Mouse (Mus musculus) lung, embryonic 15.5 days (tissue): ENCODE results near the gene St3gal6. TPM values are rescaled to one million over a fixed set of nuclear protein-coding genes. Genes with fewer than 3 reads are reported as not detected.
A peak's percentile ranks its signal among the peaks of the same experiment; 100 is the strongest.

Experiments
- ATAC-seq: fragments of 200-750 bp; cut with Nextera tagmentation; 2 replicates; pipeline ENCODE4 v1.8.0; 2017; ENCODE audit warnings: moderate number of reproducible peaks, borderline replicate concordance; ENCODE audit not compliant: low FRiP score, low TSS enrichment; ENCODE audit errors: extremely low read depth
- H3K27ac ChIP-seq: fragments of 300-500 bp; sonication (generic); 2 replicates; pipeline ENCODE4 v1.5.1; 2015; ENCODE audit warnings: moderate library complexity, mild to moderate bottlenecking, inconsistent platforms
- H3K27me3 ChIP-seq: fragments of 300-500 bp; sonication (generic); 2 replicates; pipeline ENCODE4 v1.6.1; 2015; ENCODE audit warnings: inconsistent platforms
- H3K36me3 ChIP-seq: fragments of 300-500 bp; sonication (generic); 2 replicates; pipeline ENCODE4 v1.6.1; 2015; ENCODE audit warnings: inconsistent platforms
- H3K4me1 ChIP-seq: fragments of 300-500 bp; sonication (generic); 2 replicates; pipeline ENCODE4 v1.6.1; 2015; ENCODE audit warnings: inconsistent platforms
- H3K4me2 ChIP-seq: fragments of 300-500 bp; sonication (generic); 2 replicates; pipeline ENCODE4 v1.6.1; 2015; ENCODE audit warnings: inconsistent platforms, mild to moderate bottlenecking, moderate library complexity
- H3K4me3 ChIP-seq: fragments of 300-500 bp; sonication (generic); 2 replicates; pipeline ENCODE4 v1.5.1; 2015; ENCODE audit warnings: mild to moderate bottlenecking, inconsistent platforms
- H3K9ac ChIP-seq: fragments of 300-500 bp; sonication (generic); 2 replicates; pipeline ENCODE4 v1.6.1; 2015; ENCODE audit warnings: inconsistent platforms
- H3K9me3 ChIP-seq: fragments of 300-500 bp; sonication (generic); 2 replicates; pipeline ENCODE4 v1.6.1; 2016; ENCODE audit warnings: inconsistent platforms
- WGBS: fragments of 180-500 bp; shearing (Covaris S2); methylation state at CpG from one replicate; pipeline ENCODE4 v1.1.7; 2015; 5-methylcytosine and 5-hydroxymethylcytosine counted together
- polyA plus RNA-seq: library from polyadenylated mRNA; unstranded; fragments of >200 nt; fragmentation: Nextera tagmentation; extraction: Ambion mirVana; gene quantifications from 2 replicates; pipeline ENCODE4 v1.2.1, GENCODE M21; 2015

St3gal6 gene
- 27.3 and 29.7 TPM in 2 replicates for polyA plus RNA-seq

DNA sequence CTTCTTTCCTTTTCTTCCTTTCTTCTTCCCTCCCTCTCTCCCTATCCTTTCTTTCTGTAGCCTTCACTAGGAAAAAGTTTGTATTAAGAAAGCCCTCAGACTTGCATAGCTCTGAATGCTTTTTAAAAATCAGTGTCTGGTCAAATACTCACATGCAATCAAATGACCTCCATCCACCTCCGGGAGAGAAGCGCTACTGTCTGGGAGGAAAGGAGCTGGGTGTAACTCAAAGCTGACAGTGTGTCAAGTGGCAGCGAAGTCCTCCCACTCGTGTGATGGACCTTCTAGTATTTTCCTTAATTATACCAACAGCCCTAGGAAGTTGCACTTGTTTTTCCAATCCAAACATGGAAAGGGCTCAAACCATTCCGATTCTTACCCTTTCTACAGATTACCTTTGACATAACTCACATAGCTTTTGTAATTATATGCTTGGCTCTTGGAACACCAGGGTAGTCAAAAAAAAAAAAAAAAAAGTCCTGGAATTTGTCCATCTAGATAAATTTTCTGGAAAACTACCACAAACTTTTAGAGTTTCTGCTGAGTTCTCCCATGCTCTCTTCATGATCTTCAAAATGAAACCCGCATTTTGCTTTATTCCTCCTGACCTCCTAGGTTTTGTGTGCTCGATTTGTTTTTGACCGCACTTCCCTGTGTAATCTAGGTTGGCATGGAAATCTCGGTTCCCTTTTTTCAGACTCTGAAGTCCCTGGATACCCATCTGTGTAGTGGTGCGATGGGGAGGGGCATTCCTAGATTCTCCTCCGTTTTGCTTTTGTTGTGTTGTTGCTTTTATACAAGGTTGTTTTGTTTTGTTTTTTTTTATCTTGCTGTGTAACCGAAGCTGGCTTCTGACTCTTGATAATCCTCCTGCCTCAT is at the start of gene St3gal6:
Gene St3gal6, minus strand, starts transcription at position 272 of the 879 bp plus-strand sequence.
- WGBS = 79% methylated on average over 12 of the region's 12 CpGs
- H3K27me3 ChIP-seq = no peaks in the 10 kb centered on the region
- H3K4me3 ChIP-seq = peak within 1 kb of the TSS; percentile 73
- ATAC-seq = no peak
- no peaks in the 10 kb centered on the region for H3K4me1 ChIP-seq
- no peaks in the 10 kb centered on the region for H3K9me3 ChIP-seq
- H3K9ac ChIP-seq = peak within 1 kb of the TSS; percentile 76
- H3K4me2 ChIP-seq = peak within 1 kb of the TSS; percentile 93
- H3K27ac ChIP-seq = peak within 1 kb of the TSS; percentile 81
- no peaks in the 10 kb centered on the region for H3K36me3 ChIP-seq

DNA sequence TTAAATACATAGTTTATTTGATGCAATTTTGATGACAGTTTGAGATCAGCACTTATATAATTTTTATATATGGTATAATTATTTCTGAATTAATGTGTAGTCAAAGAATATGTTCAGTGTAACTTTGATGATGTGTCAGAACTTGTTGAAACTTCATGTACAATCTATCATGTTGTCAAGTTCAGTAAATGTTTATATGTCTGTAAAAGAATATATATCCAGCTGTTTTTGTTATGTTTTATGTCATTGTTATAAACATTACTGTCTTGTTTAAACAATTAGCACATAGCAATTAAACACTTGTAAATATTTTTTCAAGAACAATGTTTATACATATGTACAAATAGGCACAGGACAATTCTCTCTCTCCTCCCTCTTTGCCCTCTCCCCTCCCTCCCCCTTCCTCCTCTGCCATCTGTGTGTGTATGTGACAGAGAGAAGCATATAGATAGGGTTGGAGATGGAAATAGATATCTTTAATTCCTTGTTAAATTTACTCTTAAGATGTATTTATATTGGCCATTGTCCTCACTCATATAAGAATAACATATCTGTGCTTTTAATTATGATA is 46.7 kb upstream of the St3gal6 start:
- peak; percentile 72; the same call in 1 of the 2 replicates for ATAC-seq
- no peak overlapping the region for H3K4me2 ChIP-seq
- no peaks in the 10 kb centered on the region for H3K36me3 ChIP-seq
- H3K9ac ChIP-seq = no peak overlapping the region
- H3K27me3 ChIP-seq = no peaks in the 10 kb centered on the region
- no peak overlapping the region for H3K4me3 ChIP-seq
- H3K9me3 ChIP-seq = no peaks in the 10 kb centered on the region
- H3K4me1 ChIP-seq = no peaks in the 10 kb centered on the region
- no peak overlapping the region for H3K27ac ChIP-seq

DNA sequence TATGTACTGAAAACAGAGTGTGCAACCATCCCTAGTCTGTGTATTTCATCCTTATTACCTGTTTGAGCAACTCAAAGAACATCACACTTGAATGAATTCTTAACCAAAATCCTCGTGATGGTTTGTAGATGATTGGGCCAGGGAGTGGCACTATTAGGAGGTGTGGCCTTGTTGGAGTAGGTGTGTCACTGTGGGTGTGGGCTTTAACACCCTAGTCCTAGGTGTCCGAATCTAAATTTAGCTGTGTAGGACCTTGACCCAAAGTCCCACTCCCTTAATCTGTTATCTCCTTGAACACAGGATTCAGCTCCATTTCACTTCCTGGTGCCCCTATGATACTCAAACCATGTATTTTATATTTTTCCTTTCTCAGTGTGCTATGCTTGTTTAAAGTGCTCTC is 37.2 kb upstream of the St3gal6 start:
- H3K4me1 ChIP-seq = no peaks in the 10 kb centered on the region
- no peaks in the 10 kb centered on the region for H3K9me3 ChIP-seq
- WGBS = 68% methylated on average over 2 of the region's 2 CpGs
- H3K4me3 ChIP-seq = no peak overlapping the region
- no peaks in the 10 kb centered on the region for H3K36me3 ChIP-seq
- ATAC-seq = no peak
- H3K27ac ChIP-seq = no peak overlapping the region
- no peak overlapping the region for H3K4me2 ChIP-seq
- no peaks in the 10 kb centered on the region for H3K27me3 ChIP-seq
- H3K9ac ChIP-seq = no peak overlapping the region

DNA sequence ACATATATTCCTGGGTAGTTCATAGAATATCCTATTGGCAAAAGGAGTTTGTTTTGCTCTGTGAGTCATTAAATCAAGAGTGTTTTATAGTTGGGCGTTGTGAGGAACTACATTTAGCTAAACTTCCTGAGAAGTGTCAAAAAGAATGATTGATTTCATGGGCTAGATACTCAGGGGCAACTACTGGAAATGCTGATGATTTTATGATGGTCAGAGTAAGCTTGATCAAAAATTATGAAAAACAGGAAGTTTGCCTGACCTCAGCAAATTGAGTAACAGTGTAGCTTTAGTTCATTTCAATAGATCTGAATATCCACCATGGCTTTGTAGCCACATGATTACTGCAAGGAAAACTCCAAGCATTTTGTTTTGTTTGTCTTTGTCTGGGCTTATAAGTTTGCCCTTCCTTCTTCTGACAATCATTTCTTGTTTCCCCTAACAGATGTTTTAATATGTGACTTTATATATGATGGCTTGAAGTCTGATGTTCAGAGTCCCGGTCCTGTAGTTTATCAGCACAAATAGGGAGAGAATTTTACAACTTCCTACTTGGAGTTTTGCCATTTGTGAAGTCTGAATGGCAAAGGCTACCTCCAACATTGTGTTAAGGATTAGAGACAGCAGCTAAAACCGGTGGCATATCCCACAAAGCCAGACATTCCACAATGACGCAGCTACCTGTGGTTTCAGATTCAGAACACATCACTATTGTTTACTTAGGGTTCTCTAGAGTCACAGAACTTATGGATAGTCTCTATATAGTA is 32.2 kb upstream of the St3gal6 start:
- Histone ChIP-seq H3K4me3 (no peak overlapping the region), H3K27me3 (no peaks in the 10 kb centered on the region), H3K4me1 (no peaks in the 10 kb centered on the region), H3K27ac (no peak overlapping the region), H3K9me3 (no peaks in the 10 kb centered on the region), H3K4me2 (no peak overlapping the region), H3K9ac (no peak overlapping the region), H3K36me3 (no peaks in the 10 kb centered on the region)
- no peak for ATAC-seq
- WGBS = 49% methylated on average over 4 of the region's 4 CpGs

DNA sequence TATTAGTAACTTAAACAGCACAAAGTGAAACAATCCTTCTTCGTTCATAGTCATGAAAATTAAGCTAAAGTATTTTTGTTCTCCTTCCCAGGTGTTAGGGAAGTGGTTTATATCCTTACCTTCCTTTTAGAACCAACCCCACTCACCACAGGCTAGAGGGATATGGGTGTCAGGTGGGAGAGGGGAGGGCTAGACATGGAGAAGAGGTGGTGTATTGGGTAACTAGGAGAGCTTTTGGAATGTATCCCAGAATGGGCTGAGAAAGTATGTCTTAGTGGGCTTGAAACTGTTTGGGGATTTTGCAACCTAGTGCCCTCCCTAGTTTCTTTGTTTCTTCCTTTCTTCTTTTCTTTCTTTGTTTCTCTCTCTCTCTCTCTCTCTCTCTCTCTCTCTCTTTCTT is 30.6 kb upstream of the St3gal6 start:
- Histone ChIP-seq H3K4me2 (no peak overlapping the region), H3K4me1 (no peaks in the 10 kb centered on the region), H3K9me3 (no peaks in the 10 kb centered on the region), H3K9ac (no peak overlapping the region), H3K4me3 (no peak overlapping the region), H3K27ac (no peak overlapping the region), H3K27me3 (no peaks in the 10 kb centered on the region), H3K36me3 (no peaks in the 10 kb centered on the region)
- WGBS = 68% methylated on average over 1 of the region's 1 CpGs
- no peak for ATAC-seq

DNA sequence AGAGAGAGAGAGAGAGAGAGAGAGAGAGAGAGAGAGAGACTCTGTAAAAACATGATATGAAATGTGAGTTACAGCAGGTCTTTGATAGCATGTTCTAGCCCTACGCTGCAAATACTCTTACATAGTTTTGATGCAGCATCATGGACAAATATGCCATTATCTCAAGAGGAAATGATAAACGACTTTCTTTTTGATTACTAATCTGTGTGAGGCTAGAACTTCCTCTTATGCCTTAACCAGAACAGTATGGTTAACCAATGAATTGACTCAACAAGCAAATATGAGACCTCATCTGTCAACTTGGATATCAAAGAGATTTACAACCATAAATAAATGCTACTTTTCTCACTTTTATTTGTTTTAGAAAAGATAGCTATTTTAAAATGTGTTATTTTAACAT is 24.0 kb upstream of the St3gal6 start:
- no peak overlapping the region for H3K27ac ChIP-seq
- 51% methylated on average over 2 of the region's 2 CpGs for WGBS
- no peaks in the 10 kb centered on the region for H3K27me3 ChIP-seq
- no peak overlapping the region for H3K4me3 ChIP-seq
- H3K9me3 ChIP-seq = no peaks in the 10 kb centered on the region
- H3K4me1 ChIP-seq = no peaks in the 10 kb centered on the region
- no peak for ATAC-seq
- H3K36me3 ChIP-seq = no peaks in the 10 kb centered on the region
- H3K9ac ChIP-seq = no peak overlapping the region
- no peak overlapping the region for H3K4me2 ChIP-seq

DNA sequence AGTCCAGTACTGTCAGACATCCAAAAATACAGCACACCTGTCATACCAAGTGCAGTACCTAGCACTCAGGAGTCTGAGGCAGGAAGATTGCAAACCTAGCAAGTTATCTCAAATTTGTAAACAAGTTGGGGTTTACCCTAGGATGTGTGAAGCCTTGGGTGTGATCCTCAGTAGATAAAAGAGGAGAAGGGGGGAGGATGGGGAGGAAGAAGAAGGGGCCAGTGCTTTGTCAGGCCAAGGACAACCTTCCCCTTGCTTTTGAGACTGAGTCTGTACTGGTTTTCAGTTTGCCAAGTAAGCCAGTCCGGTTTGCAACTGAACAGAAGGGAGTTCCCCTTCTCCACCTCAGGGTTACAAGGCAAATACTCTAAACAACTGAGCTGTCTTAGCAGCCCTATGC is 22.1 kb upstream of the St3gal6 start:
- Histone ChIP-seq H3K4me1 (no peaks in the 10 kb centered on the region), H3K9me3 (no peaks in the 10 kb centered on the region), H3K27me3 (no peaks in the 10 kb centered on the region), H3K27ac (no peak overlapping the region), H3K4me3 (no peak overlapping the region), H3K36me3 (no peaks in the 10 kb centered on the region), H3K9ac (no peak overlapping the region), H3K4me2 (no peak overlapping the region)
- WGBS = 26% methylated on average over 1 of the region's 1 CpGs
- no peak for ATAC-seq

DNA sequence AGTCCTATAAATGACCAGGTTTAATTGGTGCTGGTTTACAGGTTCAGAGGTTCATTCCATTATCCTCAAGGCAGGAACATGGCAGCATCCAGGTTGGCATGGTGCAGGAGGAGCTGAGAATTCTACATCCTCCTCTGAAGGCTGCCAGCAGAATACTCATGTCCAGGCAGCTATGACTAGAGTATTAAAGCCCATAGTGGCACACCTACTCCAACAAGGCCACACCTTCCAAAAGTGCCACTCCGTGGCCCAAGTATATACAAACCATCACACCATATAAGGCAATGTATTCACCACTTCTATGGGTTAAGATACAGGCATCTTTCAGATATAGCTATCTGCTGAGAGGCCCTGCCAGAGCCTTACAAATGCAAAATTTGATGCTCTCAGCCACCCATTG is 15.4 kb upstream of the St3gal6 start:
- Histone ChIP-seq H3K9ac (no peak overlapping the region), H3K27me3 (no peaks in the 10 kb centered on the region), H3K4me3 (no peak overlapping the region), H3K36me3 (no peaks in the 10 kb centered on the region), H3K9me3 (no peaks in the 10 kb centered on the region), H3K27ac (no peak overlapping the region), H3K4me1 (no peaks in the 10 kb centered on the region), H3K4me2 (no peak overlapping the region)
- ATAC-seq = no peak
- WGBS = 63% methylated on average over 1 of the region's 1 CpGs

DNA sequence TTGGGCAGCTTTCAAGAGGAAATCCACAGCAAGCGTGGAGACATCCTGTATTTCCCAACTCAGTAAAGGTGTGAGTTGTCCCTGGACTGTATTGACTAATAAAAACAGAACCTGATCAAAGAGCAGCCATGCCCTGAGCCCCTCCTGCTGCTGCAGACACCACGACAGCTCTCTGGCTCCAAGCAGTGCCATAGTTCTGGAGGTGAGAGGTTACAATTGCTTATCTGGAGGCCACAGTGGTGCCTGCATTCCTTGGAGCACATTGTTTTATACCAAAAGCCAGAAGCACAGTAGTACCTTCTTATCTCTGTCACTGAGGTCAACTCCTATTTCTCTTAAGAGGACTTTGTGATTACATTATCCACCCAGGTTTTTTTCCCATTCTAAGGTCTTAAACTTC is 15.0 kb upstream of the St3gal6 start:
- 22% methylated on average over 2 of the region's 2 CpGs for WGBS
- no peak overlapping the region for H3K9ac ChIP-seq
- H3K27me3 ChIP-seq = no peaks in the 10 kb centered on the region
- no peak overlapping the region for H3K4me2 ChIP-seq
- H3K27ac ChIP-seq = no peak overlapping the region
- no peak overlapping the region for H3K4me3 ChIP-seq
- no peaks in the 10 kb centered on the region for H3K9me3 ChIP-seq
- no peak for ATAC-seq
- no peaks in the 10 kb centered on the region for H3K36me3 ChIP-seq
- H3K4me1 ChIP-seq = no peaks in the 10 kb centered on the region

DNA sequence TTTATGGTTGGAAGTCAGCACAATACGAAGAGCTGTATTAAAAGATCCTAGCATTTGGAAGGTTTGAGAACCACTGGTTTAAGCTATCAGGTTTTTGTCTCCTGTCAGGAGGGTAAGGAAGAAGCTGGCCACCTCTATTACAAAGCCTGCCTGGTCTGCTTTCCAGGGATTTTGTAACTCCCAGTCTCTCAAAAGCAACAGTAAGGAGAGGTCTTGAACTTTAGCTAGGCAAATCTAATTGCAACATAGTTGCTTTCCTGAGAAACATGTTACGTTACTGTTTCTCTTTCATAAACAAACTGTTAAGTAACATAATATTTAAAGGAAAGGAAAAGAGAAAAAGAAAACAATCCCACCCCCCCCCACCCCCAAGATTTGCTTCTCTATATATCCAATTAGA is 12.0 kb upstream of the St3gal6 start:
- H3K27me3 ChIP-seq = no peaks in the 10 kb centered on the region
- no peaks in the 10 kb centered on the region for H3K36me3 ChIP-seq
- no peaks in the 10 kb centered on the region for H3K4me1 ChIP-seq
- 68% methylated on average over 2 of the region's 2 CpGs for WGBS
- no peak overlapping the region for H3K4me2 ChIP-seq
- ATAC-seq = no peak
- H3K4me3 ChIP-seq = no peak overlapping the region
- H3K9me3 ChIP-seq = no peaks in the 10 kb centered on the region
- no peak overlapping the region for H3K9ac ChIP-seq
- H3K27ac ChIP-seq = no peak overlapping the region

DNA sequence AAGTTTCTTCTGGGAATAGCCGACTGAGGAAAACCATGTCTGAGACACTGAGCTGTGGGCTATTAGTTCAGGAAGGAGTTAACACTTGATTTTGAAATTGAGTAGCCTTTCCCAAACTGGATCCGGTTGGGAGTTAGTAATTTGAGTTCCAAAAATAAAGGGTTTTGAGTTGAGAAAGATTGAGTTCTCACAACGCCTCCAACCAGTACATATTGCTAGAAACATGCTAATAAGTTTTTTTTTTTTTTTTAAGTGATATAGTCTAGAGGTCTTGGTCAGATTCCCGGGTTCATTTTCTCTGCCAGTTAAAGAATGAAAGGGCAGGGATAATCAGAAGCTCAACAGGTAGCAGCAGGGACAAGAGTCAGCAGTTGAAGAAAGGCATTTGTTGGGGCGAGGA is 11.2 kb upstream of the St3gal6 start:
- H3K4me3 ChIP-seq = no peak overlapping the region
- H3K27me3 ChIP-seq = no peaks in the 10 kb centered on the region
- H3K36me3 ChIP-seq = no peaks in the 10 kb centered on the region
- H3K4me2 ChIP-seq = no peak overlapping the region
- WGBS = 65% methylated on average over 5 of the region's 5 CpGs
- ATAC-seq = no peak
- H3K9me3 ChIP-seq = no peaks in the 10 kb centered on the region
- H3K9ac ChIP-seq = no peak overlapping the region
- H3K27ac ChIP-seq = no peak overlapping the region
- H3K4me1 ChIP-seq = no peaks in the 10 kb centered on the region
